Mouse (Mus musculus): ENCODE data around the gene Dnmt3l.

GRCm38 (mm10) chr10:78095221-78095620 lies 53.5 kb downstream of the Dnmt3l start:
- TF ChIP-seq POLR2A (IDR thresholded peaks at IDR 0.05; ENCODE audit: control insufficient read depth, low read depth, low read length) (no peak), CTCF (IDR thresholded peaks at IDR 0.05; ENCODE audit: control insufficient read depth, insufficient read depth, insufficient replicate concordance, low read depth, low read length) (no peak)

Data from testis, adult 2 months (tissue).